Mouse (Mus musculus) effector memory CD4-positive, alpha-beta T cell, adult 5 months (primary cell): Measurements from ENCODE around the gene Spata19. TPM values are rescaled to one million over a fixed set of nuclear protein-coding genes. Genes with fewer than 3 reads are reported as not detected.

Source experiments
- polyA plus RNA-seq: library from polyadenylated mRNA; unstranded; fragments of 100-300 nt; shearing (Covaris generic); gene quantifications from one replicate; pipeline ENCODE4 v1.2.1, GENCODE M21; 2017

The Spata19 gene
- not detected for polyA plus RNA-seq

GRCm38 (mm10) chr9:27396500-27396899 lies at the start of gene Spata19:
Spata19 (plus strand) TSS chr9:27396800.

Other genes with a start within 250 kb of the Spata19 start
- not detected for gene Jam3, start 241.4 kb upstream of the Spata19 start, polyA plus RNA-seq
- gene Igsf9b, start 97.6 kb upstream of the Spata19 start, polyA plus RNA-seq: 1.1 TPM